Mouse (Mus musculus) stomach, postnatal 0 days (tissue): Measurements from ENCODE around the gene Ppp2r5c. TPM values are rescaled to one million over a fixed set of nuclear protein-coding genes. Genes with fewer than 3 reads are reported as not detected.
A peak's percentile ranks its signal among the peaks of the same experiment; 100 is the strongest.

Experiments
- ATAC-seq: fragments of 200-750 bp; cut with Nextera tagmentation; 2 replicates; pipeline ENCODE4 v1.8.0; 2017; ENCODE audit not compliant: low FRiP score, low TSS enrichment
- DNase-seq: peaks from one replicate; pipeline ENCODE4 v3.0.0-alpha.2; 2016; ENCODE audit warnings: low spot score
- H3K27ac ChIP-seq: fragments of 300-500 bp; sonication (generic); replicated peaks from 2 replicates; pipeline ENCODE4 v1.5.1; 2014; ENCODE audit warnings: mild to moderate bottlenecking, control low read depth
- H3K27me3 ChIP-seq: fragments of 300-500 bp; sonication (generic); 2 replicates; pipeline ENCODE4 v1.6.1; 2014; ENCODE audit warnings: low read length; ENCODE audit not compliant: control insufficient read depth, insufficient read depth
- H3K36me3 ChIP-seq: fragments of 300-500 bp; sonication (generic); 2 replicates; pipeline ENCODE4 v1.6.1; 2014; ENCODE audit warnings: low read length, mixed read lengths; ENCODE audit not compliant: control insufficient read depth, insufficient read depth
- H3K4me1 ChIP-seq: fragments of 300-500 bp; sonication (generic); replicated peaks from 2 replicates; pipeline ENCODE4 v1.6.1; 2014; ENCODE audit warnings: antibody characterized with exemption; ENCODE audit not compliant: control insufficient read depth, insufficient read depth
- H3K4me2 ChIP-seq: fragments of 300-500 bp; sonication (generic); replicated peaks from 2 replicates; pipeline ENCODE4 v1.6.1; 2014; ENCODE audit warnings: low read depth, mild to moderate bottlenecking, control low read depth, moderate library complexity
- H3K4me3 ChIP-seq: fragments of 300-500 bp; sonication (generic); 2 replicates; pipeline ENCODE4 v1.5.1; 2014; ENCODE audit warnings: low read depth, low read length, control low read depth
- H3K9ac ChIP-seq: fragments of 300-500 bp; sonication (generic); 2 replicates; pipeline ENCODE4 v1.6.1; 2014; ENCODE audit warnings: mild to moderate bottlenecking, low read length, control low read depth, mixed read lengths
- H3K9me3 ChIP-seq: fragments of 300-500 bp; sonication (generic); 2 replicates; pipeline ENCODE4 v1.6.1; 2016; ENCODE audit warnings: low read length; ENCODE audit not compliant: control insufficient read depth
- CTCF ChIP-seq: IDR thresholded peaks from 2 replicates; pipeline ENCODE4 v1.5.1; 2016; ENCODE audit warnings: antibody characterized with exemption, low read depth, mild to moderate bottlenecking, moderate library complexity
- EP300 ChIP-seq: optimal IDR thresholded peaks from 2 replicates; pipeline ENCODE3; 2016; ENCODE audit warnings: antibody characterized with exemption
- WGBS: fragments of 180-500 bp; shearing (Covaris S2); extraction: QIAGEN DNeasy Blood & Tissue Kit; methylation state at CpG from one replicate; pipeline ENCODE4 v1.1.7; 2014; 5-methylcytosine and 5-hydroxymethylcytosine counted together
- polyA plus RNA-seq: library from polyadenylated mRNA; unstranded; fragments of >200 nt; fragmentation: Nextera tagmentation; extraction: Ambion mirVana; gene quantifications from 2 replicates; pipeline ENCODE4 v1.2.1, GENCODE M21; 2015

The Ppp2r5c gene
- polyA plus RNA-seq, 1 experiment from 2014 or later = 113 TPM

- no peak for TF ChIP-seq EP300
- TF ChIP-seq CTCF = no peak
These were observed 86.9 kb downstream of the Ppp2r5c start for GRCm38 (mm10) chr12:110533832-110534231.

DNA sequence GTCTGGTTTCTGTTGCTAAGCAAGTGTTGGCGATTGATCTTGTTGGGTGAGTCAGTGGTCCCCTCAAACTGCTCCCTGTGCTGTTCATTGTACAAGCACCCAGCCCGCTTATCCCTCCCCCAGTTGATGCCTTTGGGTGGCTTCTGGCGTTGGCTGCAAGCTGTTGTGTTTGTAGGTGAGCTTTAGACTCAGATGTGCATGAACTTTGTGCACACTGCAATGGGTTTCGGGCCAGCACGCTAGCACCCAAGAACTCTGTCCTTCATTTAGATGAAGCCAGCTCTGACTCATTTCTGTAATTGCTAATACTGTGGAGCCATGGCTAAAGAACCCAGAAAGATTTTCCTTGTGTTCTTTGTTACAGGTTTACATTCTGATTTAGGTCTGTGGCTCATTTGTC is 88.4 kb downstream of the Ppp2r5c start:
- WGBS = 84% methylated on average over 5 of the region's 5 CpGs
- Histone ChIP-seq H3K4me3 (no peak overlapping the region), H3K27ac (no peak overlapping the region), H3K4me1 (no peaks in the 10 kb centered on the region), H3K9me3 (no peaks in the 10 kb centered on the region), H3K9ac (no peak overlapping the region), H3K36me3 (no peaks in the 10 kb centered on the region), H3K4me2 (no peak overlapping the region), H3K27me3 (no peaks in the 10 kb centered on the region)
- no peak for TF ChIP-seq CTCF
- TF ChIP-seq EP300 = no peak
- DNase-seq (no peak), ATAC-seq (no peak)

More at GRCm38 (mm10) chr12:110533832-110534231, 86.9 kb downstream of the Ppp2r5c start:
- Histone ChIP-seq H3K4me2 (no peak overlapping the region), H3K9ac (no peak overlapping the region), H3K9me3 (no peaks in the 10 kb centered on the region), H3K36me3 (no peaks in the 10 kb centered on the region), H3K27ac (no peak overlapping the region), H3K27me3 (no peaks in the 10 kb centered on the region), H3K4me1 (no peaks in the 10 kb centered on the region), H3K4me3 (no peak overlapping the region)
- ATAC-seq (no peak), DNase-seq (no peak)
- 84% methylated on average over 3 of the region's 3 CpGs for WGBS

DNA sequence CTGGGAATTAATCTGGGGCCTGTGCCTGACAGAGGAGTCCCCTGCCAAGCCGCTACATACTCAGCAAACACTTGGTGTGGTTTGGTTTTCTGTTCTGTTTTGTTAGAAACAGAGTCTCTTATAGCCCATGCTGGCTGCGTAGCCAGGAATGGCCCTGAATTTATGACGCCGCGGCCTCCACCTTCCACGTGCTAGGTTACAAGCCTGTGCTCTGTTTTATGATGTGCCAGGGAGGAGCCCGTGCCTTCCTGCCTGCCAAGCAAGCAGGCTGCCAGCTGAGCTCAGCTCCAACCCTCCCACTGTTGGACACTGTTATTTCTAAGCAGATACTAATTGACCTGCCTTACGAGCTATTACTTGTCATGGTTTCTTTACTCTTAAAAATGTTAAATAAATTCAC is 90.8 kb downstream of the Ppp2r5c start:
- no peaks in the 10 kb centered on the region for H3K27me3 ChIP-seq
- H3K9me3 ChIP-seq = no peaks in the 10 kb centered on the region
- no peak overlapping the region for H3K4me2 ChIP-seq
- no peaks in the 10 kb centered on the region for H3K36me3 ChIP-seq
- H3K4me3 ChIP-seq = no peak overlapping the region
- no peak overlapping the region for H3K27ac ChIP-seq
- TF ChIP-seq EP300 (no peak), CTCF (no peak)
- DNase-seq (no peak), ATAC-seq (no peak)
- H3K4me1 ChIP-seq = no peaks in the 10 kb centered on the region
- WGBS = 88% methylated on average over 8 of the region's 8 CpGs
- H3K9ac ChIP-seq = no peak overlapping the region

DNA sequence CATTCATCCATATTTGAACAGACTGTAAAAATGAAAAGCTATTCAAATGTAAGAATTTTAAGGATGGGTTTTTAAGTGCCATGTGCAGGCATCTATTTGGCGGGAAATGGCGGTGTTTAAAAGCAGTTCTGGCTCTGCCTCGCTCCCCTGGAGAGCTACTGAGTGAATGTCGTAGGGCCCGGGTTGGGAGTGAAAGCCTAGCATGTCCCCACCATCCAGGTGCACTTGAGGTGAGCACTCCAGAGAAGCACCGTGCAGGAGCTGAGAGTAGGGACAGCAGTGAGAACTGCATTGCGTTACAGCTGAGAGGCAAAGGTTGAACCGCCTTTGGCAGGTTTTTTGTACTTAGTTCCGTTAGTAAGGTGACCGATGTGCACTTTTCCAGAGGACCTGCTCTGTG is 92.4 kb downstream of the Ppp2r5c start:
- DNase-seq (no peak), ATAC-seq (no peak)
- H3K9me3 ChIP-seq = no peaks in the 10 kb centered on the region
- 93% methylated on average over 10 of the region's 10 CpGs for WGBS
- H3K36me3 ChIP-seq = no peaks in the 10 kb centered on the region
- no peak overlapping the region for H3K27ac ChIP-seq
- TF ChIP-seq EP300 (no peak), CTCF (no peak)
- no peaks in the 10 kb centered on the region for H3K4me1 ChIP-seq
- H3K27me3 ChIP-seq = no peaks in the 10 kb centered on the region
- no peak overlapping the region for H3K4me2 ChIP-seq
- no peak overlapping the region for H3K4me3 ChIP-seq
- no peak overlapping the region for H3K9ac ChIP-seq

GRCm38 (mm10) chr12:110539798-110540197 is 92.9 kb downstream of the Ppp2r5c start:
- TF ChIP-seq EP300 (no peak), CTCF (peak; percentile 26; the same call in 1 of the 2 replicates)
- no peak overlapping the region for H3K4me3 ChIP-seq
- no peaks in the 10 kb centered on the region for H3K36me3 ChIP-seq
- ATAC-seq (no peak), DNase-seq (no peak)
- H3K9ac ChIP-seq = no peak overlapping the region
- no peaks in the 10 kb centered on the region for H3K4me1 ChIP-seq
- no peaks in the 10 kb centered on the region for H3K9me3 ChIP-seq
- 88% methylated on average over 9 of the region's 9 CpGs for WGBS
- no peak overlapping the region for H3K4me2 ChIP-seq
- no peak overlapping the region for H3K27ac ChIP-seq
- no peaks in the 10 kb centered on the region for H3K27me3 ChIP-seq

DNA sequence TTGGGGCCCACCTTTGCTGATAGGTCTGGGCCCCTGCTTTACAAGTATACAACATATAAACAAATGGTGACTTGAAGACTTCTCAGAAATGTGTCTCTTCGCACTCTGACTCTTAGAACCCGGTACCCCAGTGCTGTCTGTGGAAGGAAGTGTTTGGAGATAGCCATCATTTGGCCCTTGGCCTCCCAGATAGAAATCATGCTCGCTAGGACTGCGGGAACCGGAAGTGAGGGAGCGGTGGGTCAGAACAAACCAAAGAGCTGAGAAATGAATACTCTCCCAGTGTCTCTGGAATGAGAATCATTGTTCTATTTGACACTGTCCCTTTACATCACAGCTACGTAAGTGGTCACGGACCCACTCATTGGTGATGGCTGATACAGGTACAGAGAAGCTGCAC is 93.4 kb downstream of the Ppp2r5c start:
- H3K4me3 ChIP-seq = no peak overlapping the region
- no peaks in the 10 kb centered on the region for H3K27me3 ChIP-seq
- no peaks in the 10 kb centered on the region for H3K36me3 ChIP-seq
- DNase-seq = no peak
- H3K9ac ChIP-seq = no peak overlapping the region
- no peak overlapping the region for H3K27ac ChIP-seq
- H3K9me3 ChIP-seq = no peaks in the 10 kb centered on the region
- H3K4me2 ChIP-seq = no peak overlapping the region
- TF ChIP-seq EP300 = no peak
- TF ChIP-seq CTCF = no peak
- ATAC-seq = no peak
- H3K4me1 ChIP-seq = no peaks in the 10 kb centered on the region
- 89% methylated on average over 8 of the region's 8 CpGs for WGBS
